Mouse (Mus musculus) skeletal muscle tissue, adult 2 months (tissue): ENCODE data around the gene Wnt6.
"Not testable (repeated sequence)": the region's sequence is repeated elsewhere in the genome, so short reads cannot be mapped to it uniquely, and the experiment has no call there.

Source experiments
- DNase-seq: peaks from one replicate; pipeline ENCODE4 v3.0.0-alpha.2; 2012; ENCODE audit warnings: low read depth, low spot score

The Wnt6 gene

GRCm38 (mm10) chr1:74806360-74807311, 34.9 kb downstream of the Wnt6 start:
- no peak for DNase-seq

- DNase-seq = no peak
These were observed 35.9 kb downstream of the Wnt6 start for GRCm38 (mm10) chr1:74807551-74808071.

GRCm38 (mm10) chr1:74808078-74808477, 36.4 kb downstream of the Wnt6 start:
- DNase-seq = peak; percentile 68

- DNase-seq = no peak
These were observed 37.3 kb downstream of the Wnt6 start for GRCm38 (mm10) chr1:74809007-74809406.

GRCm38 (mm10) chr1:74814931-74815647, 43.4 kb downstream of the Wnt6 start:
- DNase-seq = no peak

- not testable (repeated sequence) for DNase-seq
These were observed 44.3 kb downstream of the Wnt6 start for GRCm38 (mm10) chr1:74815965-74816364.

- peak; percentile 94 for DNase-seq
These were observed 45.0 kb downstream of the Wnt6 start for GRCm38 (mm10) chr1:74816612-74817199.

- no peak for DNase-seq
These were observed 45.5 kb downstream of the Wnt6 start for GRCm38 (mm10) chr1:74817219-74817618.

GRCm38 (mm10) chr1:74818509-74818908, 46.8 kb downstream of the Wnt6 start:
- no peak for DNase-seq

GRCm38 (mm10) chr1:74823598-74823997, 51.9 kb downstream of the Wnt6 start:
- not testable (repeated sequence) for DNase-seq

- DNase-seq = no peak
These were observed 53.0 kb downstream of the Wnt6 start for GRCm38 (mm10) chr1:74824518-74825302.

GRCm38 (mm10) chr1:74830061-74830460, 58.4 kb downstream of the Wnt6 start:
- no peak for DNase-seq

GRCm38 (mm10) chr1:74833255-74833654, 61.6 kb downstream of the Wnt6 start:
- DNase-seq = no peak
